Mouse (Mus musculus) right cerebral cortex, postnatal 36 days (tissue): Measurements from ENCODE around the gene Rab7.
"Not testable (repeated sequence)": the region's sequence is repeated elsewhere in the genome, so short reads cannot be mapped to it uniquely, and the experiment has no call there.

Source experiments
- DNase-seq, 2 experiments: peaks; one replicate each; pipeline ENCODE4 v3.0.0; 2022; ENCODE audit warnings: low spot score in 2 of 2, mixed read lengths in 1 of 2

Rab7 gene

GRCm38 (mm10) chr6:87998358-87998757 lies 46.7 kb downstream of the Rab7 start:
- DNase-seq: no peak

GRCm38 (mm10) chr6:87997706-87998265 lies 47.3 kb downstream of the Rab7 start:
- peak; percentile 65 to 68 for DNase-seq

- DNase-seq: no peak
These were observed 48.5 kb downstream of the Rab7 start for GRCm38 (mm10) chr6:87996606-87997005.

GRCm38 (mm10) chr6:87995519-87995918 lies 49.6 kb downstream of the Rab7 start:
- no peak for DNase-seq

GRCm38 (mm10) chr6:87993790-87994571 lies 51.1 kb downstream of the Rab7 start:
- DNase-seq: peak; percentile 47 to 66

GRCm38 (mm10) chr6:87992733-87993132 lies 52.3 kb downstream of the Rab7 start:
- no peak for DNase-seq

GRCm38 (mm10) chr6:87991886-87992285 lies 53.2 kb downstream of the Rab7 start:
- no peak for DNase-seq

- DNase-seq: no peak
These were observed 53.9 kb downstream of the Rab7 start for GRCm38 (mm10) chr6:87991216-87991615.

- DNase-seq: no peak
These were observed 62.6 kb downstream of the Rab7 start for GRCm38 (mm10) chr6:87982506-87982905.

GRCm38 (mm10) chr6:87981547-87982256 lies 63.4 kb downstream of the Rab7 start, which contains the start of gene H1fx:
Gene H1fx (minus strand): TSS chr6:87981637.
- DNase-seq: peak in 1 of 2 experiments; percentile 51

GRCm38 (mm10) chr6:87981030-87981485 lies 64.0 kb downstream of the Rab7 start:
- peak in 1 of 2 experiments; percentile 33 for DNase-seq

GRCm38 (mm10) chr6:87980374-87981029 lies 64.6 kb downstream of the Rab7 start:
- peak; percentile 79 to 82 for DNase-seq

- no peak for DNase-seq
These were observed 65.3 kb downstream of the Rab7 start for GRCm38 (mm10) chr6:87979728-87980127.

- no peak for DNase-seq
These were observed 75.0 kb downstream of the Rab7 start for GRCm38 (mm10) chr6:87970041-87970440.

- DNase-seq: not testable (repeated sequence)
These were observed 82.6 kb downstream of the Rab7 start for GRCm38 (mm10) chr6:87962457-87962856.
